Mouse (Mus musculus) kidney, adult 10 weeks (tissue): Measurements from ENCODE around the gene Tlx1. TPM values are rescaled to one million over a fixed set of nuclear protein-coding genes. Genes with fewer than 3 reads are reported as not detected.

Source experiments
- polyA plus RNA-seq: library from polyadenylated mRNA; stranded (reverse); fragments of 350-450 nt; fragmentation: Illumina TruSeq; extraction: RNeasy Lipid Tissue Mini Kit (QIAGEN cat#74804); gene quantifications from one replicate; pipeline ENCODE4 v1.2.3, GENCODE M21; 2014; ENCODE audit warnings: low read depth, low replicate concordance

The Tlx1 gene
- polyA plus RNA-seq, result not detected

GRCm38 (mm10) chr19:45150490-45151181 lies at the start of gene Tlx1:
Gene Tlx1, plus strand, starts transcription at chr19:45150680.

Other genes starting within 250 kb of the Tlx1 start
- 31.0 TPM for gene Slf2, start 219.5 kb upstream of the Tlx1 start, polyA plus RNA-seq
- 3.1 TPM for gene Sema4g, start 161.6 kb upstream of the Tlx1 start, polyA plus RNA-seq
- 5.6 TPM for gene Twnk, start 145.0 kb upstream of the Tlx1 start, polyA plus RNA-seq
- gene Mrpl43, start 144.2 kb upstream of the Tlx1 start, polyA plus RNA-seq, result 12.8 TPM
- 4.9 TPM for gene Lzts2, start 136.3 kb upstream of the Tlx1 start, polyA plus RNA-seq
- not detected for gene Pdzd7, start 105.0 kb upstream of the Tlx1 start, polyA plus RNA-seq
- gene Sfxn3, start 103.2 kb upstream of the Tlx1 start, polyA plus RNA-seq, result 11.8 TPM
- not detected for gene Kazald1, start 75.4 kb upstream of the Tlx1 start, polyA plus RNA-seq
- not detected for gene Lbx1, start 85.1 kb downstream of the Tlx1 start, polyA plus RNA-seq
- gene Btrc, start 213.1 kb downstream of the Tlx1 start, polyA plus RNA-seq, result 22.1 TPM